Mouse (Mus musculus): ENCODE results near the gene Rarres2. TPM values are rescaled to one million over a fixed set of nuclear protein-coding genes. Genes with fewer than 3 reads are reported as not detected.

Gene Rarres2
- polyA plus RNA-seq, 1 experiment, result 28.8 TPM

- Histone ChIP-seq H3K36me3 (ENCODE audit: control insufficient read depth, insufficient read depth, low read length) (no peaks in the 10 kb centered on the region), H3K4me3 (ENCODE audit: control insufficient read depth, insufficient read depth, low read length) (no peak overlapping the region), H3K27me3 (ENCODE audit: control insufficient read depth, insufficient read depth, low read length) (no peaks in the 10 kb centered on the region), H3K4me1 (replicated peaks; ENCODE audit: control insufficient read depth, insufficient read depth, low read length) (peaks cover 19% of the 10 kb centered on the region), H3K27ac (ENCODE audit: control insufficient read depth, insufficient read depth, low read length) (no peak overlapping the region)
- WGBS, result 39% methylated on average over 1 of the region's 1 CpGs
- TF ChIP-seq CTCF (IDR thresholded peaks at IDR 0.05; ENCODE audit: borderline replicate concordance, control insufficient read depth, extremely low read depth, insufficient read depth, low read length, poor library complexity), result no peak
- no peak for TF ChIP-seq POLR2A (IDR thresholded peaks at IDR 0.05; ENCODE audit: control insufficient read depth, extremely low read depth, insufficient read depth, low read length, poor library complexity)
- no peak for DNase-seq
Observed at GRCm38 (mm10) chr6:48595278-48595677, 22.7 kb upstream of the Rarres2 start.

GRCm38 (mm10) chr6:48594043-48594738 lies 21.6 kb upstream of the Rarres2 start:
- Histone ChIP-seq H3K36me3 (ENCODE audit: control insufficient read depth, insufficient read depth, low read length) (no peaks in the 10 kb centered on the region), H3K27ac (ENCODE audit: control insufficient read depth, insufficient read depth, low read length) (no peak overlapping the region), H3K27me3 (ENCODE audit: control insufficient read depth, insufficient read depth, low read length) (no peaks in the 10 kb centered on the region), H3K4me1 (replicated peaks; ENCODE audit: control insufficient read depth, insufficient read depth, low read length) (peaks cover 23% of the 10 kb centered on the region), H3K4me3 (ENCODE audit: control insufficient read depth, insufficient read depth, low read length) (peak overlapping the region; percentile 70)
- no peak; the same call in 1 of the 2 replicates for TF ChIP-seq POLR2A (IDR thresholded peaks at IDR 0.05; ENCODE audit: control insufficient read depth, extremely low read depth, insufficient read depth, low read length, poor library complexity)
- no peak for TF ChIP-seq CTCF (IDR thresholded peaks at IDR 0.05; ENCODE audit: borderline replicate concordance, control insufficient read depth, extremely low read depth, insufficient read depth, low read length, poor library complexity)
- DNase-seq, result no peak
- 1% methylated on average over 41 of the region's 41 CpGs for WGBS

DNA sequence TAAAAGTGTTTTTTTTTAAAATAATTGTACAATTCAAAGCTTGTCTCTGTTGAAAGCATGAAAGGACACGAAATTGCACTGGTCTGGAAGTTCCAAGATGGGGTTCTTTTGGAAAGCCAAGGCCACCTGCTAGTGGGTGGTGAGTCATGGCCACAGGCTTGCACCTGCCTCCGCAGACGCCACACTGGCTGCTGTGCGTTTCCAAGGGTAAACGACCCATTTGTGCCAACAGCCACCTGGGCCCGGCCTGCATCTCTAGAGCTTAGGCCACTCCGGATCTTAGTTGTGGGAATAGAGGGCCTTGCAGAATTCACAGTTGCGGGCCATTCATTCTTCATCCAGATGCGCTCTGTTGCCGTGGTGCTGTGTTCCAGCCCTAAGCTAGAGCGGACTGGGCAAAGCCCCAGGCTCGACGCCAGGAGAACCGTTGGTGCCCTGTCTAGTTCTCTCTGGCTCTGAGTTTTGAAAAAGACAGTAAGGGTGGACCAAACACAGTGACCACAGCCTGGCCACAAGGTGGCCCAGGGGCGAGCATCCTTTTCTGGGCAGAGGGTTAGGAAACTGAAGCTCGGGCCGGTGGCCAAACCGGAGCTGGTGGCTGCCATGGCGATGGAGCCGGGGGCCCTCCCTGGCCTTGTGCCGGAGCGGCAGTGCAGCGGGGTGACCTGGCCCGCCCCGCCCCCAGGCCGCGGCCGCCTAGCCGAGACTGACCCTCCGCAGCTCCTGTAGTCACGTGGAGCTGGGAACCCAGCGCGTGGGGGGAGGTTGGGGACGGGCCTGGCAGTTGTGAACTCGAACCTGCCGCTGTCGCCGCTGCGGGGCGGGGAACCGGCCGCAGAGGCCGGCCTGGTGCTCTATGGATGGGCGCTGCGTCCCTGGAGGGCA lies 20.8 kb upstream of the Rarres2 start, which contains the start of the genes Repin1 and Gm44965:
TSS of gene Repin1 (plus strand) at position 726 of the 885 bp plus-strand sequence.
TSS of gene Gm44965 (plus strand) at position 784 of the 885 bp plus-strand sequence.
- 2% methylated on average over 45 of the region's 45 CpGs for WGBS
- H3K4me3 ChIP-seq (ENCODE audit: control insufficient read depth, insufficient read depth, low read length), result peak within 1 kb of the TSS; percentile 70
- peak; percentile 72 for DNase-seq
- 0 out of 2 replicates have a peak, but pooled peaks have one; percentile 38 for TF ChIP-seq POLR2A (IDR thresholded peaks at IDR 0.05; ENCODE audit: control insufficient read depth, extremely low read depth, insufficient read depth, low read length, poor library complexity)
- TF ChIP-seq CTCF (IDR thresholded peaks at IDR 0.05; ENCODE audit: borderline replicate concordance, control insufficient read depth, extremely low read depth, insufficient read depth, low read length, poor library complexity), result no peak
- H3K4me1 ChIP-seq (replicated peaks; ENCODE audit: control insufficient read depth, insufficient read depth, low read length), result peaks cover 26% of the 10 kb centered on the region
- no peaks in the 10 kb centered on the region for H3K27me3 ChIP-seq (ENCODE audit: control insufficient read depth, insufficient read depth, low read length)
- H3K36me3 ChIP-seq (ENCODE audit: control insufficient read depth, insufficient read depth, low read length), result no peaks in the 10 kb centered on the region
- no peak within 1 kb of the TSS for H3K27ac ChIP-seq (ENCODE audit: control insufficient read depth, insufficient read depth, low read length)

GRCm38 (mm10) chr6:48591871-48592270 lies 19.3 kb upstream of the Rarres2 start:
- TF ChIP-seq POLR2A (IDR thresholded peaks at IDR 0.05; ENCODE audit: control insufficient read depth, extremely low read depth, insufficient read depth, low read length, poor library complexity) (no peak), CTCF (IDR thresholded peaks at IDR 0.05; ENCODE audit: borderline replicate concordance, control insufficient read depth, extremely low read depth, insufficient read depth, low read length, poor library complexity) (no peak)
- Histone ChIP-seq H3K4me3 (ENCODE audit: control insufficient read depth, insufficient read depth, low read length) (no peak overlapping the region), H3K27me3 (ENCODE audit: control insufficient read depth, insufficient read depth, low read length) (no peaks in the 10 kb centered on the region), H3K4me1 (replicated peaks; ENCODE audit: control insufficient read depth, insufficient read depth, low read length) (peaks cover 26% of the 10 kb centered on the region), H3K27ac (ENCODE audit: control insufficient read depth, insufficient read depth, low read length) (no peak overlapping the region), H3K36me3 (ENCODE audit: control insufficient read depth, insufficient read depth, low read length) (no peaks in the 10 kb centered on the region)
- no peak for DNase-seq
- 68% methylated on average over 6 of the region's 6 CpGs for WGBS

GRCm38 (mm10) chr6:48591221-48591845 lies 18.7 kb upstream of the Rarres2 start:
- 47% methylated on average over 3 of the region's 3 CpGs for WGBS
- no peaks in the 10 kb centered on the region for H3K36me3 ChIP-seq (ENCODE audit: control insufficient read depth, insufficient read depth, low read length)
- H3K4me1 ChIP-seq (replicated peaks; ENCODE audit: control insufficient read depth, insufficient read depth, low read length), result peaks cover 26% of the 10 kb centered on the region
- DNase-seq, result no peak
- H3K27me3 ChIP-seq (ENCODE audit: control insufficient read depth, insufficient read depth, low read length), result no peaks in the 10 kb centered on the region
- H3K4me3 ChIP-seq (ENCODE audit: control insufficient read depth, insufficient read depth, low read length), result no peak overlapping the region
- no peak overlapping the region for H3K27ac ChIP-seq (ENCODE audit: control insufficient read depth, insufficient read depth, low read length)
- TF ChIP-seq CTCF (IDR thresholded peaks at IDR 0.05; ENCODE audit: borderline replicate concordance, control insufficient read depth, extremely low read depth, insufficient read depth, low read length, poor library complexity), result no peak
- no peak for TF ChIP-seq POLR2A (IDR thresholded peaks at IDR 0.05; ENCODE audit: control insufficient read depth, extremely low read depth, insufficient read depth, low read length, poor library complexity)

- 5% methylated on average over 6 of the region's 6 CpGs for WGBS
- Histone ChIP-seq H3K27me3 (ENCODE audit: control insufficient read depth, insufficient read depth, low read length) (no peaks in the 10 kb centered on the region), H3K36me3 (ENCODE audit: control insufficient read depth, insufficient read depth, low read length) (no peaks in the 10 kb centered on the region), H3K4me1 (replicated peaks; ENCODE audit: control insufficient read depth, insufficient read depth, low read length) (peaks cover 17% of the 10 kb centered on the region), H3K4me3 (ENCODE audit: control insufficient read depth, insufficient read depth, low read length) (no peak within 1 kb of the TSS), H3K27ac (ENCODE audit: control insufficient read depth, insufficient read depth, low read length) (peak within 1 kb of the TSS; percentile 34; the same call in 1 of the 2 replicates)
- TF ChIP-seq POLR2A (IDR thresholded peaks at IDR 0.05; ENCODE audit: control insufficient read depth, extremely low read depth, insufficient read depth, low read length, poor library complexity) (no peak), CTCF (IDR thresholded peaks at IDR 0.05; ENCODE audit: borderline replicate concordance, control insufficient read depth, extremely low read depth, insufficient read depth, low read length, poor library complexity) (no peak)
- no peak for DNase-seq
Observed at GRCm38 (mm10) chr6:48589194-48589750, 16.7 kb upstream of the Rarres2 start, which contains the start of gene Gm45021. TSS of gene Gm45021 (plus strand) at chr6:48589610.
